Mouse (Mus musculus): ENCODE measurements around the gene Slc25a45.
"Not testable (repeated sequence)": the region's sequence is repeated elsewhere in the genome, so short reads cannot be mapped to it uniquely, and the experiment has no call there.

Gene Slc25a45

GRCm38 (mm10) chr19:5850860-5851259 is 26.7 kb upstream of the Slc25a45 start:
- CTCF ChIA-PET, result interaction anchor here (1.0 to 2.4 kb wide), 6 partner anchors 9 to 63 kb away, joined by 3 to 13 read pairs (median 4); no protein-coding TSS in a partner anchor

- CTCF ChIA-PET, result interaction anchor here (1.0 to 1.2 kb wide), 3 partner anchors 29 to 64 kb away, joined by 3 to 7 read pairs (median 3); no protein-coding TSS in a partner anchor
Observed at GRCm38 (mm10) chr19:5851481-5851971, 26.1 kb upstream of the Slc25a45 start.

DNA sequence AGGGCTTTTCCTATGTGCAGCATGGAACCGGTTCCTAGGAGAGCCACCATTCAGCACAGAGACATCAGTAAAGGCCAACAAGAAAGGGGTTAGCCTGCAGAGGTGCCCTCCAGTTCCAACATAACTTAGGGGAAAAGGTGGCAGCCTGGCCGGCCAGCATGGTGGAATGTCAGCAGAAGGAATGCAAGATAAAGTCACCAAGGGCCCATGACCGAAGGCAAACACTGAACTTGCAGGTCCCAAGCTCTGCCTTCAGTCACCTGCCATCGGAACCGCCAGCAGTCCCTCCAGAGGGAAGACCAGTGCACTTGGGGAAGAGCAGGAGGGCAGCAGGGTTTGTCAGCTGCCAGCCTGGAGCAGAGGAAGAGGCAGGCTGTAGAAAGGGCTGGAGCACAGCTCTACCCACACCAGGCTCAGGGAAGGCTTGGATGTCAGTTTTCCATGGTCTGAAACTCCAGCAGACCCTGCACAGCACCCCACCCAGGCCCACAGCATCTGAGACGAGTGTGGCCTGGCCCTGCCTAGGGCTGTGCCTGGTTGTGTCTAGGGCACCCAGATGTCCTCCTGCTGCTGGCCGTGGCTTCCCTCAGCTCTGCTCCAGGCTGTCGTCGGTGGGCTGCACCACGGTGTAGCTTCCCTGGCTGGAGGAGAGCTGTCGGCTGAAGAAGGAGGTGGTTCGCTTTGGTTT is 25.4 kb upstream of the Slc25a45 start:
- CTCF ChIA-PET, result no interaction called here

DNA sequence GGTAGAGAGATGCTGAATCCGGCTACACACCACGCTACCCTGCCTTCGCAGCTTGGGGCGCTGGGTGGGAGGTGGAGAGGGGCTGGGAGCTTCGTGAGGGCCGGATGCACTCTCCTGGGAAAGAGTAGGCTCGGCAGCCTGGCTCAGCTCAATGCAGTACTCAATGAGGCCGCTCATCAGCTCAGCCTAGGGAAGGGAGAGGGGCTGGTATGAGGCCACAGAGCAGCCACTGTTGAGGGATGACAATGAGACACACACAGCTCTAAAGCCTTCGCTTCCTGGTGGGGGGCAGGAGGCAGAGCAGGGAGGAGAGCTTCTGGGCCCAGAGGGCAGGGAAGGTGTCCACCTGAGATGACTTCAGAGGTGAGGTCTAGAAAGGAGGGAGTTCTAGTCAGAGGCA is 21.0 kb upstream of the Slc25a45 start:
- CTCF ChIA-PET, result no interaction called here

- CTCF ChIA-PET, result no interaction called here
Observed at GRCm38 (mm10) chr19:5862335-5863085, 15.1 kb upstream of the Slc25a45 start.

- CTCF ChIA-PET, result no interaction called here
Observed at GRCm38 (mm10) chr19:5863776-5864175, 13.8 kb upstream of the Slc25a45 start.

DNA sequence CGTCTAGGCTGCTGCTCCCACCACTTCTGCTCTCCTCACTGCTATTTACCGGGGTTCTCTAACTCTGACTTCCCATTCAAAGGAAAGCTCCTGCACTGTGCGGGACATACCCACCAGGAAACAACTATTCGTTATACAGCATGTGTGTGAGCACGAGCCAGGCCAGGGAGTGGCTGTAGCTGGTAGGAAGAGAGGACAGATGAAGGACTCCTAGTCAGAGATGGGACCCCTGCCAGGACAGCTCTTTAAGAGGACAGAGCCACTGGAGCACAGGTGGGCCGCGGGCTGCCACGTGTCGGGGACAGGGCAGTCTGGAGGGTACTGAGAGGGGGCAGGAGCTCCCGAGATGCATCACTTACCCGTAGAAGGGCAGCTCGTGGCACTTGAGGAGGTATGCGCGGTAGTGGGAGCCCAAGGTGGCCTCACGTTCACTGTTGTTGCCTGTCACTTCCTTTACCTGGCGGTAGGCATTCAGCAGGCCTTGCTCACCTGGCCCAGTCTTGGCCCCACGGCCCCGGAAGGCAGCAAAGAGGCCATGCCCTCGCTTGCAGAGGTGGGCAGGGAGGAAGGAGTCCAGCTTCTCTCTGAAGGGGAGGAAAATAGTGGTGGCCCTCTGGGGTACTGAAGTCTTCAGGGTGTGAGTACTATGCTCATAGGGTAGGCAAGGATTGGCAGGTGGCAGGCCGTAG is 12.8 kb upstream of the Slc25a45 start:
- CTCF ChIA-PET, result interaction anchor here (0.8 kb wide), 1 partner anchor 78 kb away, joined by 3 read pairs; no protein-coding TSS in a partner anchor

- CTCF ChIA-PET, result no interaction called here
Observed at GRCm38 (mm10) chr19:5868096-5868495, 9.5 kb upstream of the Slc25a45 start.

GRCm38 (mm10) chr19:5871273-5871672 is 6.3 kb upstream of the Slc25a45 start:
- CTCF ChIA-PET, result interaction anchor here (0.6 kb wide), 1 partner anchor 13 kb away, joined by 9 read pairs; no protein-coding TSS in a partner anchor

DNA sequence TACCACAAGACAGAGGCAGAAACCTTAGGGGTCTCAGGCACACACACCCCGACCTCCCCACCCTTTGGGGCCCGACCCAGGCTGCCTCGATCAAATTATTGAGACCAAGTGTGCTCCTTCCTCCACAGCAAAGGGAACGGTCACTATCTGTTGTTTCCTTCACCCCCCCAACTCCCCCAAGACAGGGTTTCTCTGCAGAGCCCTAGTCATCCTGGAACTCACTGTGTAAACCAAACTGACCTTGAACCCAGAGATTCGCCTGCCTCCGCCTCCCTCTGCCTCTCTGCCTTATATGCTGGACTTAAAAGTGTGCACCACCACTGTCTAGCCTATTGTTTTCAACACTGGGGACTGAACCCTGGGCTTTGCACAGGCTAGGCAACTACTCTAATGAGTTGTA is 5.9 kb upstream of the Slc25a45 start:
- CTCF ChIA-PET, result interaction anchor here (0.6 kb wide), 1 partner anchor 13 kb away, joined by 9 read pairs; no protein-coding TSS in a partner anchor

DNA sequence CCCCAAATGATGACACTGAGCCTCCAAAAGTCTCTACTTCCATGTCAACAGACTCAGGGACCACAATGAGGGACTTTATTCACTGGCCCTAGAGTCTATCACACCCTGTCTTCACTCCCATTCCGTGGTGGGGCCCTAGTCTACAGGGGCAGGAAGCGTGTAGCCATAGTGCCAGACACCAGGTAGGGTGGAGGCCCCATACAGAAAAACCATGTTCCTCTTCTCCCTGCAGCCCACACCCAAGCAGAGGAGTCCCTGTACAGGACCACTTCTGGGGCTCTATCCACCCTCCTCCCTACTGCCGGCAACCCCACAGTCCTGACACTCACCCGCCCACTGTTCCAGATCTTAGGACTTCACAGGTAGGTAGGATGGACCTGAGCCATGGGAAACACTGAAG is 5.1 kb upstream of the Slc25a45 start:
- CTCF ChIA-PET, result no interaction called here

DNA sequence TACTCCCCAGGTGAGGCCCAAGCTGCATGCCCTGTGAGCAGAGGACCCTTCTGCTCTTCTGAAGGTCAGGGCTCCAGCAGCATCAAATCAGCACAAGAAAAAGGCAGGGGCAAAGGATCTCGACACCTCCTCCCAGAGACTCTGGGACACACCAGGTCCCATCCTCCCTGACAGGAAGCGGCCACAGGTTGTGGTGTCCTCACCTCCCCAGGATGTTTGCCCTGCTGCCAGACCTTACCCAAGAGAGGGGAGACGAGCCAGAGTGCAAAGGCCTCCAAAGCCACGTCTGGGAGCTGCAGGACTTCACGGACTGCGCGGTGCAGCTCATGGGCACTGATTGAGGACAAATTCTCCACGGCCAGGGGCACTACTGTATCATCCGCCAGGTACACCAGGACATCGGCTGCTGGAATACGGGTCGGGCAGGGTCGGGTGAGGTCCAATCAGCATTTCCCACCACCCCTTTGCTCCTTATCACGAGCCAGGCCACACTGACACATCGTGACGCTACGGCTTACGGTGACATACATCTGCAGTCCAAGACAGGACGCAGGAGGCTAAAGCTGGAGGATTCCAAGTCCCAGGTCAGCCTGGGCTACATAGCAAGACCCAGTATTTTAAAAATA is 4.6 kb upstream of the Slc25a45 start:
- CTCF ChIA-PET, result no interaction called here

DNA sequence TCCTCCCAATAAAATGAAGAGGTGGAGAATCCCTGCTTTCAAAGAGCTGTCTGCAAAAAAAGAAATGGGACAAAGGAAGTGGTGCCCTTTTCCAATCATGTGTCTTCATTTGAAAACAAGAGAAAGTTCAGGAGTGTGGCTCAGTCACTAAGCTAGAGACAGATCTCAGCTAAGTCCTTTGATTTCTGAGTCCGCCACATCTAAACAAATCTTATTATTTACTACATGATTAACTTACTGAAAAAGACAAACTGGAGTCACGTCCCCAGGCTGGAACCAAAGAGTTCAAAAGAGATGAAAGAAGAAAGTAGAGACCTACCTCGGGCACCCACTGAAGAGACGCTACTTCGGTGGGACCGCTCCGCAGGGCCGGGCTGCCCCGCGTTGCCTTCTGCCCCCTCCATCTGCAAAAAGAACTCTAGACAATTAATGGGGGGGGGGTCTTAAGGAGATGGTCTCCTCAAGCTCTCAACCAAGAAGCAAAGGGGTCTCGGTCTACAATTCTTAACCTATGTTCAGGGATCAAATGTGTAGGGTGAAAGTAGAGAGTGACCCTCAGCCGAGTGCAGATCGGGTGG is 3.1 kb upstream of the Slc25a45 start:
- CTCF ChIA-PET, result interaction anchor here (0.6 kb wide), 1 partner anchor 432 kb away, joined by 3 read pairs; no protein-coding TSS in a partner anchor

DNA sequence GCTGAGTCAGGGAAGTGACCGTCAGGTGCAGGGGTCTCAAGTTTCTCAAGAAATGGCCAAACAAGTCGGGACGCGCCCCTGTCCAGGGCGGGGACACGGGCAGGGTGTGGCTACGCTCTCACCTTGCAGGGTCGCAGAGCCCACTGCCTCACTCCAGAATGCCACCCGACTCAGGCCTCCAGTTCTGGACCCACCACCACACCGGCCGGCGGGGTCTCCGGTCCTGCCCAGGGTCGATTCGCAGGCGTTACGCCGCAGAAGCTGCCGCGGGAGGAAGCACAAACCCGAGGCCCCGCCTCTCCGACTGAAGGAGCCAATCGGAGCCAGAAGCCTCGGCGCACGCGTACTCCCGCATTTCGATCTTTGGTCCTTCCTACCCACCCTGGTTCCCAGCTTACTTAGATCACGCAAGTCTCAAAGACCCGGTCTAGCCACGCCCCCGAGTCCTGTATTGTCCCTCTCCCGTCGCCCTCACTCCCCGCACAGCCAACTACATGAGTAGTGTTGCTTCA is 2.6 kb upstream of the Slc25a45 start, which contains the start of gene Frmd8:
Gene Frmd8, minus strand, starts transcription at position 306 of the 512 bp plus-strand sequence.
- CTCF ChIA-PET, result interaction anchor here (0.6 kb wide), 1 partner anchor 439 kb away, joined by 10 read pairs; no protein-coding TSS in a partner anchor

DNA sequence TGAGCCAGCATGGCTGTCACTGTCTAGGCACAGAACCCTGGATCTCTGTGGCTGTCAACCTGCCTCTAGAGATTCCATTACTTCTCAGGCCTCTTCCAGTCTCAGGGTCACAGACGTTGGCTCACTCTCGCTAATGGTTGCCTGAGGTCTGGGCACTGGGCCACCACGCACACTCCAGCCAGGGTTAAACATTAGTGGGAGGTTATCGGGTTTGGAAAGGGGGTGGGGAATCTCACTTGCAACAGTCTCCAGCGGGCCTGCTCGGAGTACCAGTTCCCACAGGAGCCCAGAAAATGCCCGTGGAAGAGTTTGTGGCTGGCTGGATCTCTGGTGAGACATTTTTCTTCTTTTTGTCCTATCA is 734 bp downstream of the Slc25a45 start:
- CTCF ChIA-PET, result no interaction called here

GRCm38 (mm10) chr19:5878916-5879315 is 1.3 kb downstream of the Slc25a45 start:
- CTCF ChIA-PET, result no interaction called here

GRCm38 (mm10) chr19:5879735-5880134 is 2.1 kb downstream of the Slc25a45 start:
- CTCF ChIA-PET, result no interaction called here

DNA sequence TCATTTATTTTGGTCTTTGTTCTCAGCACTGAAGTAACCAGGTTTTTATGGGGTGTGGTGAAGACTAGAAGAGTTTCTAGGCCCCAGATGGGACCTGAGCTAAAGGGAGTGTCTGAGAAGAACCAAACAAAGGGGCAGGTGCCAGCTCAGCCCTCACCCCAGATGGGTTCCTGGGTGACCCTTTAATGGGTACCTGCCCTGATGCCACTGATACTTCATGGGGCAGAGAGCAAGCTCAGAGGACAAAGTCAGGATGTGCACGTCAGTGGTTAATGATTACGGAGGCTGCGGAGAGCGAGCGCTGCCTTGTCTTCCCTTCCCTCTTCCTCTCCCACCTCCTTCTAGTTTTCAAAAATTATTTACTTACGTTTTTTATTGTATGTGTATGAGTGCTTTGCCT is 3.5 kb downstream of the Slc25a45 start:
- CTCF ChIA-PET, result no interaction called here

DNA sequence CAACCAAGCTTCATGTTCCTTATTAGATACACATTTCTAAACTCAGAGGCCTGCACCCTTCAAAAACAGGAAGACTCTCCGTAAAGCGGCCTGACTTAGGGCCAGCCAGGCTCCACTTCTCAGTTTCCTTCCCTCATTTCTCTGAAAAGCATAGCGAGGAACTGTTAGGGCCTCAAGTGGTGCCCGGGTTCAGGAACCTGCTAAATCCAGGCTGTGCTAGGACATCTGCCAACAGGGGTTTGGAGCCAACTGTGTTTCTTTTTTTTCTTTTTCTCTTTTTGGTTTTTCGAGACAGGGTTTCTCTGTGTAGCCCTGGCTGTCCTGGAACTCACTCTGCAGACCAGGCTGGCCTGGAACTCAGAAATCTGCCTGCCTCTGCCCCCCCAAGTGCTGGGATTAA is 4.5 kb downstream of the Slc25a45 start:
- CTCF ChIA-PET, result not testable (repeated sequence)

DNA sequence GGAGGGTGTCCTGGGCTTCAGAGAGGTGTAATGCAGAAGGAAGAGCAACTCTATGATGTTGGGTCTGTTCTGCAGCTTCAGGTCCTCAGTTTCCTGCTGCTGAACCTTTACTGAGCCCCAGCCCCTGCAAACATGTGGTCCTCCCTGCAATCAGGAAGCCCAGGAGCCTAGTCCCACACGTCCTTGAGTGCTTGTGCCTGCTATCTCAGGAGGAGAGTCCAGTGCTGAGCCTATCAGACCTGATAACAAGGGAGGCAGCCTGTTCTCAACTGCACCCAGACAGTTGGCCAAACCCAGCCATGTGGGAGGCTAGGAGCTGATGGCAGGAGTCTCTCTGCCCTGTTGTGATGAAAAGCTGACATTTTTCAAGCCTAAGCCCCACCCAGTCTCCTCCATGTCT is 6.3 kb downstream of the Slc25a45 start:
- CTCF ChIA-PET, result no interaction called here

DNA sequence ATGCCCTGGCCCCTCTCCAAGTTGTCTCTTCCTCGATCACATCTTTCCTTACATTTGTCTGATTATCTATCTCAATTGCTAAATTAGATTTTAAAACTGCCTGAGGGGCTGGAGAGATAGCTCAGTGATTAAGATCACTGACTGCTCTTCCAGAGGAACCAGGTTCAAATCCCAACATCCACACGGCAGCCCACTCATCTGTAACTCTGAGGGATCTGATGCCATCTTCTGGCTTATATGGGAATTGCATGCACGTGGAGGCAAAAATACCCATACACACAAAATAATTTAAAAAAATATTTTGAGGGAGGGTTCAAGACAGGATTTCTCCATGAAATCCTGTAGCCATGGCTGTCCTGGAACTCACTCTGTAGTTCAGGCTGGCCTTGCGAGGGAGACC is 8.2 kb downstream of the Slc25a45 start:
- CTCF ChIA-PET, result no interaction called here
